Mouse (Mus musculus): Measurements from ENCODE around the gene Unkl. TPM values are rescaled to one million over a fixed set of nuclear protein-coding genes. Genes with fewer than 3 reads are reported as not detected.

Unkl gene
- polyA plus RNA-seq, 1 experiment from 2014 or later: 1.9 TPM

- H3K4me3 ChIP-seq (ENCODE audit: low read depth, low read length): no peak overlapping the region
- H3K27ac ChIP-seq (ENCODE audit: low read depth, low read length): no peak overlapping the region
- H3K27me3 ChIP-seq (replicated peaks; ENCODE audit: control insufficient read depth, insufficient read depth, low read length): no peaks in the 10 kb centered on the region
- H3K4me1 ChIP-seq (replicated peaks; ENCODE audit: control insufficient read depth, insufficient read depth, low read length): no peaks in the 10 kb centered on the region
- WGBS: 19% methylated on average over 6 of the region's 6 CpGs
- TF ChIP-seq CTCF (IDR thresholded peaks at IDR 0.05; ENCODE audit: low read depth): no peak
- no peak for ATAC-seq
- no peak overlapping the region for H3K9ac ChIP-seq (ENCODE audit: low read depth, low read length)
- H3K9me3 ChIP-seq (ENCODE audit: control insufficient read depth): no peaks in the 10 kb centered on the region
- peaks cover 14% of the 10 kb centered on the region; the same call in 1 of the 2 replicates for H3K36me3 ChIP-seq (ENCODE audit: control insufficient read depth, insufficient read depth)
- H3K4me2 ChIP-seq (replicated peaks; ENCODE audit: low read depth): no peak overlapping the region
Observed at GRCm38 (mm10) chr17:25165970-25166671, 22.1 kb upstream of the Unkl start.

GRCm38 (mm10) chr17:25169706-25170105 is 18.5 kb upstream of the Unkl start:
- Histone ChIP-seq H3K4me2 (replicated peaks; ENCODE audit: low read depth) (no peak overlapping the region), H3K4me3 (ENCODE audit: low read depth, low read length) (no peak overlapping the region), H3K27me3 (replicated peaks; ENCODE audit: control insufficient read depth, insufficient read depth, low read length) (no peaks in the 10 kb centered on the region), H3K9ac (ENCODE audit: low read depth, low read length) (no peak overlapping the region), H3K27ac (ENCODE audit: low read depth, low read length) (no peak overlapping the region), H3K36me3 (ENCODE audit: control insufficient read depth, insufficient read depth) (no peaks in the 10 kb centered on the region), H3K9me3 (ENCODE audit: control insufficient read depth) (no peaks in the 10 kb centered on the region), H3K4me1 (replicated peaks; ENCODE audit: control insufficient read depth, insufficient read depth, low read length) (no peaks in the 10 kb centered on the region)
- TF ChIP-seq CTCF (IDR thresholded peaks at IDR 0.05; ENCODE audit: low read depth): no peak
- no peak for ATAC-seq
- WGBS: 95% methylated on average over 2 of the region's 2 CpGs

- Histone ChIP-seq H3K4me1 (replicated peaks; ENCODE audit: control insufficient read depth, insufficient read depth, low read length) (no peaks in the 10 kb centered on the region), H3K36me3 (ENCODE audit: control insufficient read depth, insufficient read depth) (no peaks in the 10 kb centered on the region), H3K4me2 (replicated peaks; ENCODE audit: low read depth) (no peak overlapping the region), H3K9ac (ENCODE audit: low read depth, low read length) (no peak overlapping the region), H3K27ac (ENCODE audit: low read depth, low read length) (no peak overlapping the region), H3K27me3 (replicated peaks; ENCODE audit: control insufficient read depth, insufficient read depth, low read length) (no peaks in the 10 kb centered on the region), H3K9me3 (ENCODE audit: control insufficient read depth) (no peaks in the 10 kb centered on the region), H3K4me3 (ENCODE audit: low read depth, low read length) (no peak overlapping the region)
- no peak for ATAC-seq
- 87% methylated on average over 3 of the region's 3 CpGs for WGBS
- no peak for TF ChIP-seq CTCF (IDR thresholded peaks at IDR 0.05; ENCODE audit: low read depth)
Observed at GRCm38 (mm10) chr17:25172558-25172957, 15.6 kb upstream of the Unkl start.

GRCm38 (mm10) chr17:25175411-25175810 is 12.8 kb upstream of the Unkl start, which contains the start of gene Gm38655:
Gene Gm38655, minus strand, starts transcription at chr17:25175471.
- H3K4me1 ChIP-seq (replicated peaks; ENCODE audit: control insufficient read depth, insufficient read depth, low read length): no peaks in the 10 kb centered on the region
- H3K27ac ChIP-seq (ENCODE audit: low read depth, low read length): no peak within 1 kb of the TSS
- H3K27me3 ChIP-seq (replicated peaks; ENCODE audit: control insufficient read depth, insufficient read depth, low read length): no peaks in the 10 kb centered on the region
- ATAC-seq: no peak
- H3K36me3 ChIP-seq (ENCODE audit: control insufficient read depth, insufficient read depth): no peaks in the 10 kb centered on the region
- H3K4me2 ChIP-seq (replicated peaks; ENCODE audit: low read depth): no peak within 1 kb of the TSS
- no peak for TF ChIP-seq CTCF (IDR thresholded peaks at IDR 0.05; ENCODE audit: low read depth)
- H3K9ac ChIP-seq (ENCODE audit: low read depth, low read length): no peak within 1 kb of the TSS
- 38% methylated on average over 9 of the region's 9 CpGs for WGBS
- no peaks in the 10 kb centered on the region for H3K9me3 ChIP-seq (ENCODE audit: control insufficient read depth)
- no peak within 1 kb of the TSS for H3K4me3 ChIP-seq (ENCODE audit: low read depth, low read length)

GRCm38 (mm10) chr17:25183232-25183631 is 5.0 kb upstream of the Unkl start:
- H3K4me2 ChIP-seq (replicated peaks; ENCODE audit: low read depth): peak overlapping the region; percentile 95
- H3K36me3 ChIP-seq (ENCODE audit: control insufficient read depth, insufficient read depth): no peaks in the 10 kb centered on the region
- peak overlapping the region; percentile 13; the same call in 1 of the 2 replicates for H3K9ac ChIP-seq (ENCODE audit: low read depth, low read length)
- H3K4me3 ChIP-seq (ENCODE audit: low read depth, low read length): no peak overlapping the region
- H3K4me1 ChIP-seq (replicated peaks; ENCODE audit: control insufficient read depth, insufficient read depth, low read length): peaks cover 2% of the 10 kb centered on the region; the same call in 1 of the 2 replicates
- no peak for ATAC-seq
- H3K27me3 ChIP-seq (replicated peaks; ENCODE audit: control insufficient read depth, insufficient read depth, low read length): no peaks in the 10 kb centered on the region
- no peaks in the 10 kb centered on the region for H3K9me3 ChIP-seq (ENCODE audit: control insufficient read depth)
- peak; percentile 38; the same call in 1 of the 2 replicates for TF ChIP-seq CTCF (IDR thresholded peaks at IDR 0.05; ENCODE audit: low read depth)
- H3K27ac ChIP-seq (ENCODE audit: low read depth, low read length): no peak overlapping the region

GRCm38 (mm10) chr17:25184129-25184691 is 4.0 kb upstream of the Unkl start, which contains the start of gene BC003965:
Gene BC003965, plus strand, starts transcription at chr17:25184554.
- no peaks in the 10 kb centered on the region for H3K9me3 ChIP-seq (ENCODE audit: control insufficient read depth)

More at GRCm38 (mm10) chr17:25184129-25184691, 4.0 kb upstream of the Unkl start, which contains the start of gene BC003965:
- H3K27ac ChIP-seq (ENCODE audit: low read depth, low read length): peak within 1 kb of the TSS; percentile 82
- peak within 1 kb of the TSS; percentile 79 for H3K9ac ChIP-seq (ENCODE audit: low read depth, low read length)
- no peaks in the 10 kb centered on the region for H3K36me3 ChIP-seq (ENCODE audit: control insufficient read depth, insufficient read depth)
- WGBS: under 1% methylated on average over 50 of the region's 50 CpGs
- H3K27me3 ChIP-seq (replicated peaks; ENCODE audit: control insufficient read depth, insufficient read depth, low read length): no peaks in the 10 kb centered on the region
- no peak for TF ChIP-seq CTCF (IDR thresholded peaks at IDR 0.05; ENCODE audit: low read depth)
- H3K4me2 ChIP-seq (replicated peaks; ENCODE audit: low read depth): peak within 1 kb of the TSS; percentile 95
- peaks cover 2% of the 10 kb centered on the region; the same call in 1 of the 2 replicates for H3K4me1 ChIP-seq (replicated peaks; ENCODE audit: control insufficient read depth, insufficient read depth, low read length)
- peak; percentile 87 for ATAC-seq
- H3K4me3 ChIP-seq (ENCODE audit: low read depth, low read length): peak within 1 kb of the TSS; percentile 89
